Mouse (Mus musculus) MEL (cell line): Measurements from ENCODE around the gene Sh3glb1. TPM values are rescaled to one million over a fixed set of nuclear protein-coding genes. Genes with fewer than 3 reads are reported as not detected.

ENCODE experiments used
- DNase-seq: peaks from one replicate; pipeline ENCODE4 v3.0.0; 2011; ENCODE audit warnings: low read depth, low spot score
- H3K27ac ChIP-seq: 2 replicates; pipeline ENCODE4 v1.5.1; 2012; ENCODE audit warnings: low read depth, mild to moderate bottlenecking, control low read depth, low read length, moderate library complexity; ENCODE audit not compliant: control insufficient read depth
- H3K27me3 ChIP-seq, 2 experiments: fragments of 150-350 bp in 1 of 2; sonication (generic) in 1 of 2; 2 replicates each; pipeline ENCODE4 v1.6.1; 2012; ENCODE audit warnings: low read length in 2 of 2, mild to moderate bottlenecking in 2 of 2, improper control_type of control experiment in 1 of 2, moderate library complexity in 1 of 2; ENCODE audit not compliant: insufficient read depth in 2 of 2, control insufficient read depth in 1 of 2
- H3K36me3 ChIP-seq, 2 experiments: 2 replicates each; pipeline ENCODE4 v1.6.1; 2012 to 2014; ENCODE audit warnings: low read length in 2 of 2, improper control_type of control experiment in 1 of 2, inconsistent platforms in 1 of 2, mild to moderate bottlenecking in 1 of 2; ENCODE audit not compliant: insufficient read depth in 2 of 2, control insufficient read depth in 1 of 2
- H3K4me1 ChIP-seq, 2 experiments: fragments of 150-350 bp in 1 of 2; sonication (generic) in 1 of 2; 2 replicates each; pipeline ENCODE4 v1.6.1; 2012; ENCODE audit warnings: low read length in 2 of 2, improper control_type of control experiment in 1 of 2, mild to moderate bottlenecking in 1 of 2; ENCODE audit not compliant: insufficient read depth in 2 of 2, control insufficient read depth in 1 of 2
- H3K4me3 ChIP-seq, 2 experiments: fragments of 150-350 bp in 1 of 2; sonication (generic) in 1 of 2; 2 replicates each; pipeline ENCODE4 v1.5.1; 2012; ENCODE audit warnings: low read depth in 2 of 2, low read length in 2 of 2, mild to moderate bottlenecking in 2 of 2, moderate library complexity in 2 of 2, control low read depth in 1 of 2, improper control_type of control experiment in 1 of 2; ENCODE audit not compliant: control insufficient read depth in 1 of 2, insufficient read depth in 1 of 2
- H3K79me2 ChIP-seq: 2 replicates; pipeline ENCODE4 v1.6.1; 2012; ENCODE audit warnings: mild to moderate bottlenecking, low read length, moderate library complexity; ENCODE audit not compliant: control insufficient read depth, poor library complexity, insufficient read depth
- H3K9ac ChIP-seq: 2 replicates; pipeline ENCODE4 v1.6.1; 2012; ENCODE audit warnings: low read depth, mild to moderate bottlenecking, control low read depth, low read length, moderate library complexity; ENCODE audit not compliant: control insufficient read depth, poor library complexity, severe bottlenecking
- H3K9me3 ChIP-seq: fragments of 150-350 bp; sonication (generic); replicated peaks from 2 replicates; pipeline ENCODE4 v1.6.1; 2012; ENCODE audit warnings: mild to moderate bottlenecking, low read length, improper control_type of control experiment, moderate library complexity; ENCODE audit not compliant: insufficient read depth
- BHLHE40 ChIP-seq: IDR thresholded peaks from 2 replicates; pipeline ENCODE4 v1.6.1; 2012; ENCODE audit warnings: low read depth, mild to moderate bottlenecking, inconsistent platforms, low read length, improper control_type of control experiment, borderline replicate concordance
- CHD1 ChIP-seq: IDR thresholded peaks from 2 replicates; pipeline ENCODE4 v1.6.1; 2012; ENCODE audit warnings: low read depth, mild to moderate bottlenecking, inconsistent platforms, low read length, improper control_type of control experiment
- CHD2 ChIP-seq: IDR thresholded peaks from 2 replicates; pipeline ENCODE4 v1.6.1; 2011; ENCODE audit warnings: low read length, improper control_type of control experiment
- ELF1 ChIP-seq: IDR thresholded peaks from 2 replicates; pipeline ENCODE4 v1.6.1; 2014; ENCODE audit warnings: low read depth, mild to moderate bottlenecking, inconsistent platforms, low read length, improper control_type of control experiment, moderate library complexity
- EP300 ChIP-seq, 2 experiments: IDR thresholded peaks; 2 replicates each; pipeline ENCODE4 v1.6.1; 2011; ENCODE audit warnings: improper control_type of control experiment in 2 of 2, low read length in 2 of 2, low read depth in 1 of 2, mild to moderate bottlenecking in 1 of 2
- ETS1 ChIP-seq: IDR thresholded peaks from 2 replicates; pipeline ENCODE4 v1.6.1; 2012; ENCODE audit warnings: low read depth, mild to moderate bottlenecking, inconsistent platforms, low read length, improper control_type of control experiment, moderate library complexity
- GABPA ChIP-seq: IDR thresholded peaks from 2 replicates; pipeline ENCODE4 v1.6.1; 2012; ENCODE audit warnings: low read depth, mild to moderate bottlenecking, inconsistent platforms, low read length, improper control_type of control experiment, moderate library complexity
- JUND ChIP-seq: IDR thresholded peaks from 2 replicates; pipeline ENCODE4 v1.6.1; 2011; ENCODE audit warnings: low read depth, mild to moderate bottlenecking, improper control_type of control experiment, low read length
- KAT2A ChIP-seq: conservative IDR thresholded peaks from 2 replicates; pipeline ENCODE4 v1.6.1; 2012; ENCODE audit warnings: low read depth, low read length, improper control_type of control experiment, inconsistent platforms
- MAX ChIP-seq: IDR thresholded peaks from 2 replicates; pipeline ENCODE4 v1.6.1; 2011; ENCODE audit warnings: low read length, improper control_type of control experiment
- MYC ChIP-seq: IDR thresholded peaks from 2 replicates; pipeline ENCODE4 v1.6.1; 2011; ENCODE audit warnings: low read depth, mild to moderate bottlenecking, low read length, improper control_type of control experiment, moderate library complexity
- NELFE ChIP-seq: IDR thresholded peaks from 2 replicates; pipeline ENCODE4 v1.6.1; 2011; ENCODE audit warnings: low read depth, low read length, improper control_type of control experiment
- NRF1 ChIP-seq: IDR thresholded peaks from 2 replicates; pipeline ENCODE4 v1.6.1; 2014; ENCODE audit warnings: low read depth, mild to moderate bottlenecking, inconsistent platforms, low read length, improper control_type of control experiment, moderate library complexity; ENCODE audit not compliant: poor library complexity, insufficient read depth, severe bottlenecking
- RCOR1 ChIP-seq: IDR thresholded peaks from 2 replicates; pipeline ENCODE4 v1.6.1; 2012; ENCODE audit warnings: low read depth, mild to moderate bottlenecking, inconsistent platforms, low read length, improper control_type of control experiment
- SIN3A ChIP-seq: IDR thresholded peaks from 2 replicates; pipeline ENCODE4 v1.6.1; 2012; ENCODE audit warnings: low read length, improper control_type of control experiment, inconsistent platforms
- SMC3 ChIP-seq: IDR thresholded peaks from 2 replicates; pipeline ENCODE4 v1.6.1; 2011; ENCODE audit warnings: low read depth, low read length, improper control_type of control experiment
- TAL1 ChIP-seq: IDR thresholded peaks from 2 replicates; pipeline ENCODE4 v1.6.1; 2012; ENCODE audit warnings: mild to moderate bottlenecking, inconsistent platforms, low read length, moderate library complexity, mixed read lengths
- USF2 ChIP-seq, 2 experiments: IDR thresholded peaks; 2 replicates each; pipeline ENCODE4 v1.6.1; 2011 to 2012; ENCODE audit warnings: improper control_type of control experiment in 2 of 2, low read length in 2 of 2, borderline replicate concordance in 1 of 2, inconsistent platforms in 1 of 2, low read depth in 1 of 2, mild to moderate bottlenecking in 1 of 2; ENCODE audit not compliant: insufficient read depth in 1 of 2
- ZKSCAN1 ChIP-seq: IDR thresholded peaks from 2 replicates; pipeline ENCODE4 v1.6.1; 2012; ENCODE audit warnings: low read depth, mild to moderate bottlenecking, inconsistent platforms, low read length, improper control_type of control experiment, moderate library complexity
- ZMIZ1 ChIP-seq: IDR thresholded peaks from 2 replicates; pipeline ENCODE4 v1.6.1; 2012; ENCODE audit warnings: low read depth, mild to moderate bottlenecking, inconsistent platforms, low read length, improper control_type of control experiment, moderate library complexity
- polyA plus RNA-seq, 2 experiments: library from polyadenylated mRNA; stranded (reverse) in 1 of 2; unstranded in 1 of 2; fragments of >175 nt in 1 of 2; fragments of >200 nt in 1 of 2; gene quantifications; 2 replicates each; pipeline versions ENCODE4 v1.2.1 to v1.2.4; 2012; ENCODE audit warnings: low replicate concordance in 2 of 2, low read depth in 1 of 2; ENCODE audit not compliant: insufficient read length in 2 of 2, insufficient read depth in 1 of 2, missing spikeins in 1 of 2
- total RNA-seq: library from RNA; depleted of rRNA; stranded (reverse); fragments of 300-350 nt; gene quantifications from 2 replicates; pipeline ENCODE4 v1.2.3, GENCODE M21; 2012

Sh3glb1 gene
- total and polyA plus RNA-seq, 3 experiments: 33.9 to 89.2 (median 61.9) TPM

DNA sequence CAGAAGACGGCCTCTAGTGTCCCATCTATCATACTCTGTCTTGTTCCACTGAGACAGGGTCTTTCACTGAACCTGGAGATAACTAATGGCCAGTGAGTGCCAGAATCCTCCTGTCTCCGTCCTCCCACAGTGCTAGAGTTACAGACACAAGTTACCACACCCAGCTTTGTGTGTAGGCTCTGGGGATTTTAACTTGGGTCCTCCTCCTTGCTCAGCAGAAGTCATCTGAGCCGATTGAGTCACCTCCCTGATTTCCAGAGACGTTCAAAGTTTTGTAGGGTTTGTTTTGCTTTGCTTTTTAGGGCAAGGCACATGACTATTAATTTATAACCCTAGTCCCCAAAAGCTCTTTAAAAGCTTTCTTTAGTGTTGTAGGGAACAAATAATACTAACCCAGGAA, 41.0 kb downstream of the Sh3glb1 start:
- TF ChIP-seq NELFE (no peak), ZKSCAN1 (no peak), MYC (no peak), JUND (no peak), MAX (no peak), ELF1 (no peak), ZMIZ1 (no peak), NRF1 (no peak)
- no peak overlapping the region for H3K27ac ChIP-seq
- peaks cover 9 to 10% of the 10 kb centered on the region in 2 experiments for H3K4me1 ChIP-seq
- H3K9ac ChIP-seq: no peak overlapping the region
- peaks cover 0 to 15% of the 10 kb centered on the region in 2 experiments; a peak in 2 of 4 replicates for H3K36me3 ChIP-seq
- H3K4me3 ChIP-seq: no peak overlapping the region
- no peaks in the 10 kb centered on the region for H3K9me3 ChIP-seq
- DNase-seq: no peak
- H3K27me3 ChIP-seq: no peaks in the 10 kb centered on the region
- H3K79me2 ChIP-seq: no peaks in the 10 kb centered on the region

DNA sequence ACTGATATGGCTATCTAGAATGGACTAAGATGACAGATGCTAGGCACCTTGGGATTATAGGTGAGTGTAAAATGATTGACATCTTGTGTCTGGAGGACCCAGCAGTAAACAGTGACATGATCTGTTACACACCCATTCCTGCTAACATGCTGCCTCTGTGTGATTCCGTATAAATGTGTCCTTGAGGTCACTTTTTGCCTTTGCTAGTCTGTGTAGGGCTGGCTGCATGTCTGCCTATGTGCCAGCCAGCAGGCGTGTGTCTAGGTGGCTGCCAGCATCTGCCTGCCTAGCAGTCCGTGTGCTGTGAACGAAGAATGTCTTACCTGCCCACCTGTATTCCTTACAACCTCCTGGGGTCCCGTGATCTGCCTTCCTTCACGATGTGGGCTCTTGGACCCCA, 42.4 kb downstream of the Sh3glb1 start:
- no peak overlapping the region for H3K9ac ChIP-seq
- no peak for DNase-seq
- TF ChIP-seq CHD2 (no peak), KAT2A (no peak), ETS1 (no peak), EP300 (IDR thresholded peaks at IDR 0.05; ENCODE audit: low read depth in 1 of 2, low read length in 2 of 2) (no peak), ZKSCAN1 (no peak), RCOR1 (no peak), SIN3A (no peak), USF2 (IDR thresholded peaks at IDR 0.05; ENCODE audit: borderline replicate concordance in 1 of 2, insufficient read depth in 1 of 2, low read depth in 1 of 2, low read length in 2 of 2) (no peak)
- H3K79me2 ChIP-seq: no peaks in the 10 kb centered on the region
- peaks cover under 1 to 1% of the 10 kb centered on the region in 2 experiments; a peak in 2 of 4 replicates for H3K4me1 ChIP-seq
- no peaks in the 10 kb centered on the region for H3K9me3 ChIP-seq
- H3K36me3 ChIP-seq: peaks cover 0 to 1% of the 10 kb centered on the region in 2 experiments; a peak in 1 of 4 replicates
- no peak overlapping the region for H3K27ac ChIP-seq
- H3K4me3 ChIP-seq: no peak overlapping the region
- no peaks in the 10 kb centered on the region for H3K27me3 ChIP-seq

- H3K36me3 ChIP-seq: peaks cover 0 to 2% of the 10 kb centered on the region in 2 experiments; a peak in 2 of 4 replicates
- no peak for TF ChIP-seq SMC3
- TF ChIP-seq USF2 (IDR thresholded peaks at IDR 0.05; ENCODE audit: borderline replicate concordance in 1 of 2, insufficient read depth in 1 of 2, low read depth in 1 of 2, low read length in 2 of 2): no peak
- no peak for TF ChIP-seq GABPA
- no peak for TF ChIP-seq TAL1
- no peak for TF ChIP-seq MAX
- TF ChIP-seq CHD1: no peak
- no peak for TF ChIP-seq BHLHE40
- no peak for TF ChIP-seq CHD2
- no peaks in the 10 kb centered on the region for H3K79me2 ChIP-seq
- no peak overlapping the region for H3K4me3 ChIP-seq
- no peaks in the 10 kb centered on the region for H3K27me3 ChIP-seq
- H3K9ac ChIP-seq: no peak overlapping the region
- no peak overlapping the region for H3K27ac ChIP-seq
- no peak for DNase-seq
- H3K4me1 ChIP-seq: no peaks in the 10 kb centered on the region; a peak in 1 of 4 replicates
- H3K9me3 ChIP-seq: no peaks in the 10 kb centered on the region
These were observed 43.9 kb downstream of the Sh3glb1 start for GRCm38 (mm10) chr3:144676249-144676648.
